Mouse (Mus musculus) cerebellum, adult (tissue): ENCODE results near the gene Gm9513.

ENCODE experiments used
- ATAC-seq: cut with Nextera tagmentation; 2 replicates; pipeline ENCODE4 v1.9.2; 2017; ENCODE audit warnings: mild to moderate bottlenecking, moderate library complexity, mixed read lengths; ENCODE audit not compliant: insufficient number of reproducible peaks, low FRiP score, low TSS enrichment

Gene Gm9513

DNA sequence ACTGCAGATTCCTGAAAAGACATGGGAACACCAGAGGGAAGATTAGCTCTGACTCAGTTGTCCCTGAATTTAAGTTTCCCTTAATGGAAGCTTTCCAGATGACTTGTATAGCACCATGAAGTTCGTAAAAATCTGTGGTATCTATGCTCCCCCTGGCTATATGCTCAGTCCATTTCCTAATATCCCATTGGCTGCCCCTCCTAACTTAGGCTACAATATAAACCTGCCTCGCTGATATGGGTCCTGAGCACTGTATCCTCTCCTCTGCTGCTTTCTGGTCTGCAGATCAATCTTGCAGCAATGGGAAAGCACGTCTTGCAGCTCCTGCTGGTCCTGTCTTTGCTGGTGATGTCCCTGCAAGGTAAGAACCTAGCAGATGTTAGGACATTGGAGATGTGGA, at the start of gene Gm9513:
Gene Gm9513 (plus strand): TSS at position 301 of the 400 bp plus-strand sequence.
- ATAC-seq = no peak

- ATAC-seq = no peak
Observed at GRCm38 (mm10) chr9:36431584-36431983, 43.9 kb upstream of the Gm9513 start, which contains the start of gene Gm7257. Gene Gm7257 (plus strand): TSS chr9:36431884.

GRCm38 (mm10) chr9:36435051-36435764, 40.2 kb upstream of the Gm9513 start:
- ATAC-seq = no peak

DNA sequence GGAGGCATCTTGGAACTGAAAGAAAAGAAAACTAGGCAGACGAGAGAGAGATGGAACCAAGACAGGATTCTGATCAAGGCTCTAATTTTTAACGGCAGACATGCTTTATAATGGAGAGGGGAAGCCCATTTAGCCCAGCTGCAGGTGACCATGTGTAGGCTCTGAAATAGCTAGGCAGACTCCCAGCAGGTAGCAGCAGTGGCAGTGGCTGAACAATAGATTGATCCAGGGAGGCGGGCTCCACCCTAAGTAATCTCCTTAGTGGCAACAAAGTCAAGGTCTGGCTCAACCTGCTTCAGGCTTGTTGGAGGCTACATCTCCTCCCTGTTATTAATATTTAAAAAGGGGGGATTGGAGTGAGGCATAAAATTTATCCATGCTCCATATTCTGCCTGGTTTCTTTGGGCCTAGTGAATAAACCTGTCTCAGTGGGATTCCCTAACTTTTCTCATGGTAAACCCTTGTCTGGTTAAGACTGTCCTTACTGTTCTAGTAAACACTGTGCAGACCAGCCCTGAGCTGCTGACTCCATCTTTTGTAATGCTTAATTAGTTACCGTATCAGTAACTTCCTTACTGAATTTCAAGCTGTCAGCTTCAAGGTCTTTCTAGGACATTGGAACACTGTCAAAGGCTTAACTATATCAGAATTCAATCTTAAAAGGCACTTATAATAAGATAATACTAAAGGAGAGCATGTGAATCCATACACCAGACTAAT, 19.2 kb downstream of the Gm9513 start:
- ATAC-seq = no peak

GRCm38 (mm10) chr9:36495824-36496223, 20.4 kb downstream of the Gm9513 start:
- no peak for ATAC-seq

- no peak for ATAC-seq
Observed at GRCm38 (mm10) chr9:36504211-36504610, 28.8 kb downstream of the Gm9513 start.
